Mouse (Mus musculus): ENCODE measurements around the gene Glod4. TPM values are rescaled to one million over a fixed set of nuclear protein-coding genes. Genes with fewer than 3 reads are reported as not detected.

Gene Glod4
- polyA plus RNA-seq, 1 experiment from 2014 or later: 68.9 TPM

DNA sequence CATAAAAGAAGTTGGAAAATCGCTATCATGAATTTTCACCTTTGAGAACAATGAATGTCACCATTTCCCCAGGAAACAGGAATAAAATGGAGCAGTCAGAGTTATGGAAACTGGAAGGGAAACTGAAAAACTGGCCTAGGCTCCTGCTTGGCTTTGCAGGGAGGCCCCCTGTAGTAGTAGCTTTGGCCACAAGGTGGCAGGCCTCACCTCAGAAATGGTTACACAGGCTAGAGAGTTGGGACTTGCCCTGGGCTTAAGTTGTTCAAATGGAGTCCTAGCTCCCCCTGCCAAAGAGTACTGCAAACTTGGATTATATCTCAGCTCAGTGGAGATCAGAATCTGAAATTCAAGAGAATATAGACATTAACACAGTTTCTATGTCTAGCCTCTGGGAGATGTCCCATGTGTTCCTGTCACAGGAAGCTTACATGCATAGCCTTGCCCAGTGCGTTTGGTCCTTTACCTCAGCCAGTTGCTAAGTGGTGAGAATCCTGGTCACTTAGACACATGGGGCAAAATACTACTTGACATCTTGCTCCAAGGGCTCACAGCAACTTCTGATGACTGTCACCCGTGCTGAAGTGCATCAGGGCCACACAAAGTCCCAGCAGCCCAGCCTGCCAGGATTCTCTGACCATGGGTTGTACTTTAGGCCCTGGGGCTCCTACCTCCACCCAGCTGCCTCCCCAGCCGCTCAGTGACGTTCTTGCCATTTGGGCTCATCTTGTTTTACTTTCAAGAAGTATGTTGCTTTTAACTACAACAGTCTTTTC is 9.8 kb upstream of the Glod4 start:
- Histone ChIP-seq H3K9me3 (ENCODE audit: control insufficient read depth) (no peaks in the 10 kb centered on the region), H3K27ac (ENCODE audit: low read depth, low read length) (peak overlapping the region; percentile 35; the same call in 1 of the 2 replicates), H3K27me3 (replicated peaks; ENCODE audit: control insufficient read depth, insufficient read depth, low read length) (no peaks in the 10 kb centered on the region), H3K4me1 (replicated peaks; ENCODE audit: control insufficient read depth, insufficient read depth, low read length) (no peaks in the 10 kb centered on the region), H3K36me3 (ENCODE audit: control insufficient read depth, insufficient read depth) (peaks cover 17% of the 10 kb centered on the region; the same call in 1 of the 2 replicates), H3K4me3 (ENCODE audit: low read depth, low read length) (no peak overlapping the region), H3K4me2 (replicated peaks; ENCODE audit: low read depth) (no peak overlapping the region), H3K9ac (ENCODE audit: low read depth, low read length) (no peak overlapping the region)
- 47% methylated on average over 5 of the region's 5 CpGs for WGBS
- peak; percentile 67 for ATAC-seq
- peak; percentile 94 for TF ChIP-seq CTCF (IDR thresholded peaks at IDR 0.05; ENCODE audit: low read depth)

GRCm38 (mm10) chr11:76252036-76252435 is 8.5 kb upstream of the Glod4 start:
- no peaks in the 10 kb centered on the region for H3K27me3 ChIP-seq (replicated peaks; ENCODE audit: control insufficient read depth, insufficient read depth, low read length)
- peaks cover 12% of the 10 kb centered on the region; the same call in 1 of the 2 replicates for H3K36me3 ChIP-seq (ENCODE audit: control insufficient read depth, insufficient read depth)
- H3K4me3 ChIP-seq (ENCODE audit: low read depth, low read length): no peak overlapping the region
- TF ChIP-seq CTCF (IDR thresholded peaks at IDR 0.05; ENCODE audit: low read depth): no peak
- H3K27ac ChIP-seq (ENCODE audit: low read depth, low read length): no peak overlapping the region
- no peak overlapping the region for H3K9ac ChIP-seq (ENCODE audit: low read depth, low read length)
- no peaks in the 10 kb centered on the region for H3K4me1 ChIP-seq (replicated peaks; ENCODE audit: control insufficient read depth, insufficient read depth, low read length)
- no peak for ATAC-seq
- no peak overlapping the region for H3K4me2 ChIP-seq (replicated peaks; ENCODE audit: low read depth)
- no peaks in the 10 kb centered on the region for H3K9me3 ChIP-seq (ENCODE audit: control insufficient read depth)
- WGBS: 53% methylated on average over 3 of the region's 3 CpGs

- no peak overlapping the region for H3K9ac ChIP-seq (ENCODE audit: low read depth, low read length)
- no peaks in the 10 kb centered on the region for H3K9me3 ChIP-seq (ENCODE audit: control insufficient read depth)
- no peak overlapping the region for H3K4me3 ChIP-seq (ENCODE audit: low read depth, low read length)
- H3K27me3 ChIP-seq (replicated peaks; ENCODE audit: control insufficient read depth, insufficient read depth, low read length): no peaks in the 10 kb centered on the region
- ATAC-seq: no peak
- H3K4me2 ChIP-seq (replicated peaks; ENCODE audit: low read depth): no peak overlapping the region
- 44% methylated on average over 2 of the region's 2 CpGs for WGBS
- H3K36me3 ChIP-seq (ENCODE audit: control insufficient read depth, insufficient read depth): peaks cover 12% of the 10 kb centered on the region; the same call in 1 of the 2 replicates
- TF ChIP-seq CTCF (IDR thresholded peaks at IDR 0.05; ENCODE audit: low read depth): peak; percentile 44
- H3K27ac ChIP-seq (ENCODE audit: low read depth, low read length): no peak overlapping the region
- H3K4me1 ChIP-seq (replicated peaks; ENCODE audit: control insufficient read depth, insufficient read depth, low read length): no peaks in the 10 kb centered on the region
Measured at GRCm38 (mm10) chr11:76247239-76247638, 3.7 kb upstream of the Glod4 start.

DNA sequence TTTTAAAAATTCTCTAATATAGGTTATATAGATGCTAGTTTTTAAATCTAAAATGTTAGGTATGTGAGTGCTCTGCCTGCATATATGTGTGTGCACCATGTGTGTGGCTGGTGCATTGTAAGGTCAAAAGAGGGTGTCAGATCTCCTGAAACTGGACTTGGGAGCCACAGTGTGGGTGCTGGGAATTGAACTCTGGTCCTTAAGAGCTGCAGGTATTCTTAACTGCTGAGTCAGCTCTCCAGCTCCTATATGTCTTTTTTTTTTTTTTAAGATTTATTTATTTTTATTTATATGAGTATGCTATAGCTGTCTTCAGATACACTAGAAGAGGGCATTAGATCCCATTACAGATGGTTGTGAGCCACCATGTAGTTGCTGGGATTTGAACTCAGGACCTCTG is 2.9 kb upstream of the Glod4 start:
- no peak for ATAC-seq
- Histone ChIP-seq H3K27ac (ENCODE audit: low read depth, low read length) (no peak overlapping the region), H3K4me3 (ENCODE audit: low read depth, low read length) (no peak overlapping the region), H3K9me3 (ENCODE audit: control insufficient read depth) (no peaks in the 10 kb centered on the region), H3K36me3 (ENCODE audit: control insufficient read depth, insufficient read depth) (peaks cover 12% of the 10 kb centered on the region; the same call in 1 of the 2 replicates), H3K4me2 (replicated peaks; ENCODE audit: low read depth) (no peak overlapping the region), H3K4me1 (replicated peaks; ENCODE audit: control insufficient read depth, insufficient read depth, low read length) (no peaks in the 10 kb centered on the region), H3K27me3 (replicated peaks; ENCODE audit: control insufficient read depth, insufficient read depth, low read length) (no peaks in the 10 kb centered on the region), H3K9ac (ENCODE audit: low read depth, low read length) (no peak overlapping the region)
- TF ChIP-seq CTCF (IDR thresholded peaks at IDR 0.05; ENCODE audit: low read depth): no peak

DNA sequence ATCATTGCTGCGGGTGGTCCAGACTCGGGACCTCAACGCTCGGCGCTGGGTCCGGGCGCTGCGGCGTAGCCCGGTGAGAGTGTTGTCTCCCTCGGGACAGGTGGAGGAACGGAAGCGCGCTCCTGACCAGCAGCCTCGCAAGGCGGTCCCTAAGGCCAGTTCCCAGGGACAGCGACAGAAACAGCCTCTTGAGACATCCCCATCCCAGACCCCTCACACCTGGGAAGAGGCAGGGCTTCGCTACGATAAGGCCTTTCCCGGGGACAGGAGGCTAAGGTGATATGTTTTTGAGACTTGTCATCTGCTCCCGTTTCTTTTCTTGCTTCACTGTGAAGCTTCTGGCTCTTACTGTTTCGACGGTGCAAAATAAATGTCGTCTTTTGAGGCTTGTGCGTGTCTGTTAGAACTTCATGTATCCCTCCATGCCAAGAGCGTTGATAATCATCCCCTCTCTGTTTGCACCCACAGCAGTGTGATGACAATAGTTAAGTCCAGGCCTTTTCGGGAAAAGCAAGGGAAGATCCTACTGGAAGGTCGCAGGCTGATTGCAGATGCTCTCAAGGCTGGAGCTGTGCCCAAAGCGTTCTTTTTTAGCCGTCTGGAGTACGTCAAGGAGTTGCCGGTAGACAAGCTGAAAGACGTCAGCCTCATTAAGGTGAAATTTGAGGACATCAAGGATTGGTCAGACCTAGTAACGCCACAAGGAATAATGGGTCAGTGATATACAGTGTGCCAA is 454 bp upstream of the Glod4 start:
- 2% methylated on average over 34 of the region's 34 CpGs for WGBS
- H3K27ac ChIP-seq (ENCODE audit: low read depth, low read length): peak overlapping the region; percentile 15; the same call in 1 of the 2 replicates
- peaks cover 23% of the 10 kb centered on the region for H3K36me3 ChIP-seq (ENCODE audit: control insufficient read depth, insufficient read depth)
- H3K27me3 ChIP-seq (replicated peaks; ENCODE audit: control insufficient read depth, insufficient read depth, low read length): no peaks in the 10 kb centered on the region
- H3K4me3 ChIP-seq (ENCODE audit: low read depth, low read length): peak overlapping the region; percentile 94
- no peaks in the 10 kb centered on the region for H3K4me1 ChIP-seq (replicated peaks; ENCODE audit: control insufficient read depth, insufficient read depth, low read length)
- no peak; the same call in 1 of the 2 replicates for ATAC-seq
- peak overlapping the region; percentile 78 for H3K4me2 ChIP-seq (replicated peaks; ENCODE audit: low read depth)
- no peak for TF ChIP-seq CTCF (IDR thresholded peaks at IDR 0.05; ENCODE audit: low read depth)
- peak overlapping the region; percentile 79 for H3K9ac ChIP-seq (ENCODE audit: low read depth, low read length)
- H3K9me3 ChIP-seq (ENCODE audit: control insufficient read depth): no peaks in the 10 kb centered on the region

- Histone ChIP-seq H3K9me3 (ENCODE audit: control insufficient read depth) (no peaks in the 10 kb centered on the region), H3K4me3 (ENCODE audit: low read depth, low read length) (no peak overlapping the region), H3K4me1 (replicated peaks; ENCODE audit: control insufficient read depth, insufficient read depth, low read length) (no peaks in the 10 kb centered on the region), H3K27me3 (replicated peaks; ENCODE audit: control insufficient read depth, insufficient read depth, low read length) (no peaks in the 10 kb centered on the region), H3K27ac (ENCODE audit: low read depth, low read length) (no peak overlapping the region), H3K9ac (ENCODE audit: low read depth, low read length) (no peak overlapping the region), H3K36me3 (ENCODE audit: control insufficient read depth, insufficient read depth) (peaks cover 40% of the 10 kb centered on the region), H3K4me2 (replicated peaks; ENCODE audit: low read depth) (no peak overlapping the region)
- no peak for TF ChIP-seq CTCF (IDR thresholded peaks at IDR 0.05; ENCODE audit: low read depth)
- WGBS: 92% methylated on average over 2 of the region's 2 CpGs
- no peak for ATAC-seq
Measured at GRCm38 (mm10) chr11:76239750-76240149, 3.8 kb downstream of the Glod4 start.
